Mouse (Mus musculus) ovary, postnatal 14 days (tissue): ENCODE results near the gene Robo2.

ENCODE experiments used
- DNase-seq: peaks from one replicate; pipeline ENCODE4 v3.0.0; 2022; ENCODE audit warnings: low spot score

Robo2 gene

DNA sequence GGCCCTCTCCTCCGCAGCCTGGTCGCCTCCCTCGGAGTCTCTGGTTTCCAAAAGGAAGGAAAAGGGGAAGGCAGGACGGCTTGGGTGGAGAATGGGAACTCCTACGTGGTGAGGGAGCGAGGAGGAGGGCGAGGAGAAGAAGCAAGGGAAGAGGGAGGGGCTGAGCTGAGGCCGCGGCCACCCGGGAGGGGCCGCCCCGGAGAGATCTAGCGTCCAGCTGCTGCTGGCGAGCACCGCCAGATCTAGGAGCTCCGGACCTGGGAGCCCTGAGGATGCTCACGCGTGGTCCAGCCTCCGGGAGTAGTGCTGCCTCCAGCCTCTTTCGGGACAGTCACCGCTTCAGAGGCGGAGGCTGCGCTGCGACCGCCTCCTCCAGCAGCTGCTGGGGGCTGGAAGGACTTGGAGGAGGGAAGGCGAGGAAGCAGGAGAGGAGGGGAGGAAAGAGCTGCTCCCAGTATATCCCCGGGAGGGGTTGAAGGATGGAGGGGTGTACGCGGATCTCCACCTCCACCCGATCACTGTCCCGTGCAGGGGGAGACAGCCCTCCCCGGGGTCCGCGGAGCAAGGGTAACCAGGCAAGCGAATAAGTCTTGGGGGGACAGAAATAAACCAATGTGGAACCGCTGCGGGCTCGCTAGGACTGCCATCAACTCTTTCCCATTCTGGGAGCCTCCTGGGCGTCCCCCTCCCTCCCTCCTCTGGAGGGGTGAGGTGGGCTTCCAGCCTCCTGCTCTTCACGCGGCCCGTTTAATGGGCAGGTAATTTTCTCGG is at the start of gene Robo2:
Gene Robo2, minus strand, starts transcription at position 345 of the 771 bp plus-strand sequence.
- peak; percentile 32 for DNase-seq

- DNase-seq, result no peak
Observed at GRCm38 (mm10) chr16:74458138-74458537, 46.5 kb upstream of the Robo2 start.

DNA sequence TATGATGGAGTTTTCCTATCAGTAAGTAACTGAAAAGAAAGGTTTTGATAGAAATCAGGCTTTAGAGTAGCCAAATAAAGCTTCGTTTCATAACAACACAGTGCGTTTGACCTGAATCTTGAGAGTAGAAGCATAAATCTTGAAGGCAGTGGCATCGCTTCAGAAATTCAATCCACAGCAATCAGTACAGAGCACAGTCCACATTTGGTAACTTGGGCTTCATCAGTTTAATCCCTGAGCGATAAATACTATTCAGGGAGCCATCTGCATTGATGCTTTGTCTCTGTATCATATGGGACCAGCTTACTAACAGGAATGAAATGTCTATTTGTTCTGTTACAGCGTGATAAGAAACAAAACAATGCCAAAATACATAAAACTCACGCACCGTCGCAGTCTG is 46.1 kb upstream of the Robo2 start:
- DNase-seq, result no peak

DNA sequence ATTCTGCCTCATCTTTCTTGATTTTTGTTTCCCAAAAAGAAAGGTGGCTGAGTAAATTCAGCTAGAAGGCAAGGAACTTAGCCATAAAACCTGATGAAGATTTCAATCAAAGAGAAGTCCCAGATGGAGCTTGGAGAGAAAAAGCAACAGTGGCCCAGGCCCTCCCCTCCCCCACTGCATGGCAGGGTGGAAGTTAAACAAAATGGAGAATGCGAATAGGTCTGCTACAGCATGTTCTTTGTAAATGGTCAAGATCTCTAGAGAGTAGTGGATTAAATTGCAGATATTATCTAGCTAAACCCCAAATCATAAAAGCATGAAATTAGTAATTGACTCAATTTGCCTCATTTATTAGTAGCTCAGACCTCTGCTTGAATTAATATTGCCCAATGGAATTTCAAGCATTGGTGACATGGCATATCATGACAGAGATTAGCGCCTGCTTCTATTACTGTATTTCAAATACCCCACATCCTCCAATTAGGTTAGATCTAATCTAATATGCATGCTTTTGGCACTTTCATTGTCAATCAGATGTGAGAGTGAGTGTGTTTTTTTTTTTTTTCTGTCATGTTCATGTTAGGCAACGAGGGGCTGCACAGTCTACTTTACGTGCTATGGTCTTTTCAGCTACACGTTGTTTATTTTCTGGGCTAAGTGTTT is 45.3 kb upstream of the Robo2 start:
- DNase-seq, result no peak

- no peak for DNase-seq
Observed at GRCm38 (mm10) chr16:74455179-74455578, 43.6 kb upstream of the Robo2 start.

GRCm38 (mm10) chr16:74448025-74448424 is 36.4 kb upstream of the Robo2 start:
- no peak for DNase-seq

DNA sequence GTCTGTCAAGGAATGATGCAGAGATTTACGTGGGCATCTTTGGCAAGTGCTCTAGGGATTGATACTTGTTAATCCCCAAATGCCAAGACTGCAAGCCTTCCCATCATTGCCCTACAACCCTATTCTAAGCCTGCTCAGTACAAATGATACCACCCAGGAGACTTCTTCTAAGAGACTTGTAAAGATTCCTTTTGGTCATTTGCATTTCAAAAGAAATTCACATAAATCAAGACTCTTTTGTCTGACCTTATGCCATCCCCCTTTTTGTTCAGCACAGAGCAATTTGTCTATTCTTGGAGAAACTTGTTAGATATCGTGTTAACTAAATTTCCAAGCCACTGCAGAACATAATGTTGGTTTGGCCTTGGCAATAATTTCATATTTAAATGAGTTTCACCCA is 15.4 kb upstream of the Robo2 start:
- DNase-seq, result no peak

DNA sequence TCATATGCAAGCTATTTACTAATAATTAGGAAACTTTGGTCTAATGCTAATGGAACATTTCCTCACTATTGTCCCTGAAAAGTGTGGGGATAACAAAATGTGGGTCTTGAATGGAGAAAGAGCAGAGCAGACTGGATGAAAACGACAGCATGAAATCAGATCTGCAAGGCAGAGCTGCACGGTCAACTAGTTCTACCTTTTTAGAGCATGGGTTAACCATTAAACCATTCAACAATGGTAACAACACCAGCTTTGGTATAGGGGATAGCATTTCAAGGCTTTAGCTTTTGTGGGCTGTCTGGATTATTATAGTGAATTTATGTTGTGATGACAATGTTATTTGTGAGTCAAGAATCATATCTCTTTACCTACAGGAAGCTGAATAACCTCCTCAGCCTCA is 8.7 kb upstream of the Robo2 start:
- DNase-seq, result no peak

DNA sequence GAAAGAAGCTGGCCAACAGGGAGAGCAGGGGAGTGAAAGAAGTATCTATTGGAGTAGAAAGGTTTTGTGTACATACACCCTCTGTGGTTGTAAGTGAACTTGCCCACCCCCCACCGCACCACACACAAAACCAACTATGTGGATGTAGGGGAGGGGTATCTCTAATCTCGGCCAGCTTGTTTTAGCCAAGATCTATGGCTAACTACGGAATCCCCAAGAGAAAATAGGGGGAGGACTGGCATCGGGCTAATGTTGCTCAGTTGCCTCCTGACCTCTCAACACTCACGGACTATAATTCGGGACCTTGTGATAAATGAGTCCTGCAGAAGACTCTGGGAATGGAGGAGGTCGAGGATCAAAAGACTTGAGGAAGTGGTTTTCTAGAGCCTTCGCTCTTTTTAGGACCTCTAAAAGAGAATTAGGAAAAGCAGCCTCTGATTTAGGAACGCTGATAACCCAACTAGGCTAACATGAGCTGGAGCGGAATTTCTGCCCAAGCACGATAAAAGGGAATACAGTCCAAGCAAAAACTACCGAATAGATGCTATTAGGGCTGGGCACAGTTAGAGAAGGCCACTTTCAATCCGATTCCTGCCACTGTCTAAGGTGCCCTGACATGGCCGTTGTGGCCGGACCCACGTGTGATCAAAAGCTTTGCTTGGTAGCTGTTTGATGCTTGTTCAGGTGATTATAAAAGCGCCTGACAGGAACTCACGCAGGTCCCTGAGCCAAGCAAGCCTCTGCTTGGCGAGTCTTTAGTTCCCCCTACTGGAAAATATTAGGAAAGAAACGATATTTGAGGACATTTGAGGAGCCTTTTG is 1.1 kb upstream of the Robo2 start:
- DNase-seq, result peak; percentile 11

GRCm38 (mm10) chr16:74411021-74411420 is 604 bp downstream of the Robo2 start:
- DNase-seq, result no peak

- DNase-seq, result no peak
Observed at GRCm38 (mm10) chr16:74410125-74410524, 1.5 kb downstream of the Robo2 start.

- no peak for DNase-seq
Observed at GRCm38 (mm10) chr16:74409548-74409947, 2.1 kb downstream of the Robo2 start.

DNA sequence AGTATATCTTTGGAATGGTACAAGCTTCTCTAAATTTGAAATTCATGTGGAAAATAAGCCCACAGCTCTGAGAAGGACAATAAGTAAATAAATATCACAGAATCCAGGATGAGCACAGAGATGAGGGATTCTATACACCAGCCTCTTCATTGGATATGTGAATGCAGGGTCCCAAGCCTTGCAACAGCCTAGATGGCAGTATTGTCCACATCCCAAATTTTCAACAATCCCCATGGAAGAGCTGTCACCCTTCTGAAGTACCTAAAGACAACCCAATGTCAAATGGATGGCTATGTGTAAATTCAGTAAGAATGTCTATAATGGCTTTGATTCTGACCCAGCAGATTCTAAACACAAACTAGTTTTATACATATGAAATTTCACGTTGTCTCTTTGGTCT is 3.1 kb downstream of the Robo2 start:
- no peak for DNase-seq

GRCm38 (mm10) chr16:74397291-74397690 is 14.3 kb downstream of the Robo2 start:
- no peak for DNase-seq

GRCm38 (mm10) chr16:74395678-74396077 is 15.9 kb downstream of the Robo2 start:
- no peak for DNase-seq

DNA sequence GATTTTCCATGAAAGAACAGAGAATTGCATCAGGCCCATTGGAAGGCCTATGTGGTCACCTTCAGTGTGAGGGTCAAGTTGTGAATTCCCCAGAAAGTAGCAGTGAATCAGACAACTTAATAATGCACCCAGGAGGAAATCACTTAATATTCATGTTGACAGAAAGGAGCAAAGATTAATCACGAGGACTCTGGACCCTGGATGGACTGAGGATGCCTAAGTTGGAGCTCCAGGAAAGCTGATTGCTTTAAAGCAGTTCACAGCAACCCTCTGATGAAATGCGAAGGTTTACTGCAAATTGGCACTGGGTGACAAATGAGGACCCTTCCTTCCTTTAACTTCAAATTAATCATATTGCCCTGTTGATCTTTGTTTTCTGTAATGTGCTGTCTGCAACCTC is 32.2 kb downstream of the Robo2 start:
- DNase-seq, result no peak

DNA sequence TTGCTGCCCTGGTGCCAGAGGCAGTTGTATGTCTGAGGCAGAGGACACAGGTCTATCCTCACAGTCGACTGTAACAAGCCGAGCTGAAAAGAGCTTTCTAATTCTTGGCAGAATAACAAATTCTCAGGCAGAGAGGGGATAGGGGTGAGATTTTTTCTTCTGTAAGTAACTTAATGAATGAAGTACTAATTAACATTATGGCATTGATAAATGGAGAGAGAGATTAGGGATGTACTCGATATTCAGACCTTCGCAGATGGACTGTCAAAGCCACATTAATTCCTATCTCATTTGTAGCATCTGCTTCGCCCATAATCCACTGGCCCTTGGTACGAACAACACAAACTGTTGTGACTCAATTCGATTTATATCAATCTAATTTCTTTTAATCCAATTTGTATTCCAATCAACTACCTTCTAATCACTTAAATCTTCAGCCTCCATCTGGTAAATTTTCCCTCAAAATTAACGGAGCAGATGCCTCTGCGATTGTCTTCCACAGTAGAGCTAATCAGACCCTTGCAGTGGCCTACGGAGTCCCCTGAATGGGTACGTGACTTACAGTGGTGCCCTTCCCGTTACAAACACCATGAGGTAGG is 36.2 kb downstream of the Robo2 start:
- DNase-seq, result no peak

- DNase-seq, result no peak
Observed at GRCm38 (mm10) chr16:74374540-74374939, 37.1 kb downstream of the Robo2 start.

DNA sequence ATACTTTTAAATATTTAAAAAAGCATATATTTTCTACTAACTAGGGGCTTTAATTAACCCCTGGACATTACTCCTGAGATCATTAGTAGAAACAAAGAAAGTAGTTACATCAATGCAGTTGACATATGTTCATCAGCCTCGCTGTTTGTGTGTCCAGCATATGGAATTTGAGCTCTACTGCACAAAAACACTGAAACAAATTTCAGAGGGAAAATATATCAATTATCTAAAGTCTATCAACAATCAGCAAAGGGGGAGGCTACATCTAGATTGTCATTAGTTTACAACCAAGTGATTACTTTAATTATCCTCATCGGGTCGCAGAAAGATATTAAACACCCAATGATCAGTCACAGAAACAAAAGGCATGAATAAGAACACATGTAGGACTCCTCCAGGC is 38.2 kb downstream of the Robo2 start:
- DNase-seq, result no peak

- no peak for DNase-seq
Observed at GRCm38 (mm10) chr16:74372876-74373275, 38.7 kb downstream of the Robo2 start.

DNA sequence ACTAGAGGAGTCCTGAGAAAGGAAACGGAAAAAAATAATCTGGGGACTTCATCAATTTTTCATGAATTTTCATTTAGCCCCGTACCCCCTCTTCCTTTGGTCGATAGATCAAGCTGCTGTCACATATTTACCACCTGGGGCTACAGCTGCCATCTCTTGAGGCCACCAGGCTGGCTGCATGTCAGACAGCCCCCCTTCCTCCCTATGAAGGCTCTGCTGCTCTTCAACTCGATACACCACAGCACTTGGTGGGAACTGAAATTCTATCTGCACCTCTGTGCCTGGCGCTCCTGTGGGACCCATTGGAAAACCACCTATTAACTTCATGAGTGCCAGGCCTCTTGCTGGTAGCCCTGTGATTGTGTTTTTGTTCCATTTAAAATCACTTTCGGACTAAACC is 63.2 kb downstream of the Robo2 start:
- no peak for DNase-seq

GRCm38 (mm10) chr16:74338969-74339630 is 72.5 kb downstream of the Robo2 start:
- no peak for DNase-seq
